Mouse (Mus musculus) limb, embryonic 10.5 days (tissue): ENCODE measurements around the gene Gcm1. TPM values are rescaled to one million over a fixed set of nuclear protein-coding genes. Genes with fewer than 3 reads are reported as not detected.
A peak's percentile ranks its signal among the peaks of the same experiment; 100 is the strongest.

Experiments
- DNase-seq: peaks from one replicate; pipeline ENCODE4 v3.0.0-alpha.2; 2017; ENCODE audit warnings: low spot score
- H3K27ac ChIP-seq: fragments of 300-500 bp; sonication (generic); 2 replicates; pipeline ENCODE4 v1.5.1; 2016; ENCODE audit warnings: mild to moderate bottlenecking
- H3K27me3 ChIP-seq: fragments of 300-500 bp; sonication (generic); 2 replicates; pipeline ENCODE4 v1.6.1; 2016; ENCODE audit warnings: low read depth, mild to moderate bottlenecking; ENCODE audit not compliant: poor library complexity, severe bottlenecking
- H3K36me3 ChIP-seq: fragments of 300-500 bp; sonication (generic); 2 replicates; pipeline ENCODE4 v1.6.1; 2016; ENCODE audit warnings: mild to moderate bottlenecking, moderate library complexity
- H3K4me1 ChIP-seq: fragments of 300-500 bp; sonication (generic); 2 replicates; pipeline ENCODE4 v1.6.1; 2016
- H3K4me3 ChIP-seq: fragments of 300-500 bp; sonication (generic); 2 replicates; pipeline ENCODE4 v1.5.1; 2016; ENCODE audit warnings: mild to moderate bottlenecking, moderate library complexity
- H3K9me3 ChIP-seq: fragments of 300-500 bp; sonication (generic); replicated peaks from 2 replicates; pipeline ENCODE4 v1.6.1; 2016; ENCODE audit warnings: mild to moderate bottlenecking
- WGBS: fragments of 180-500 bp; shearing (Covaris S2); methylation state at CpG from one replicate; pipeline ENCODE4 v1.1.7; 2016; 5-methylcytosine and 5-hydroxymethylcytosine counted together
- polyA plus RNA-seq: library from polyadenylated mRNA; unstranded; fragments of >200 nt; fragmentation: Nextera tagmentation; extraction: Ambion mirVana; gene quantifications from 2 replicates; pipeline ENCODE4 v1.2.1, GENCODE M21; 2016

Gcm1 gene
- polyA plus RNA-seq, 1 experiment from 2014 or later = not detected

- peaks cover 69% of the 10 kb centered on the region for H3K36me3 ChIP-seq
- no peak for DNase-seq
These were observed 36.8 kb downstream of the Gcm1 start for GRCm38 (mm10) chr9:78088521-78088920.

GRCm38 (mm10) chr9:78088971-78089370 is 37.2 kb downstream of the Gcm1 start:
- no peaks in the 10 kb centered on the region for H3K27me3 ChIP-seq
- H3K27ac ChIP-seq = no peak overlapping the region
- no peaks in the 10 kb centered on the region for H3K4me1 ChIP-seq
- H3K36me3 ChIP-seq = peaks cover 64% of the 10 kb centered on the region
- no peak for DNase-seq
- no peak overlapping the region for H3K4me3 ChIP-seq
- H3K9me3 ChIP-seq = no peaks in the 10 kb centered on the region
- 85% methylated on average over 7 of the region's 7 CpGs for WGBS

More at GRCm38 (mm10) chr9:78088521-78088920, 36.8 kb downstream of the Gcm1 start:
- H3K9me3 ChIP-seq = no peaks in the 10 kb centered on the region
- H3K4me1 ChIP-seq = no peaks in the 10 kb centered on the region
- 81% methylated on average over 4 of the region's 4 CpGs for WGBS
- H3K27me3 ChIP-seq = no peaks in the 10 kb centered on the region
- no peak overlapping the region for H3K27ac ChIP-seq
- H3K4me3 ChIP-seq = no peak overlapping the region

GRCm38 (mm10) chr9:78089906-78090305 is 38.2 kb downstream of the Gcm1 start:
- Histone ChIP-seq H3K27ac (no peak overlapping the region), H3K27me3 (no peaks in the 10 kb centered on the region), H3K36me3 (peaks cover 61% of the 10 kb centered on the region), H3K9me3 (no peaks in the 10 kb centered on the region), H3K4me1 (no peaks in the 10 kb centered on the region), H3K4me3 (no peak overlapping the region)
- no peak for DNase-seq
- 91% methylated on average over 1 of the region's 1 CpGs for WGBS

- Histone ChIP-seq H3K9me3 (no peaks in the 10 kb centered on the region), H3K27me3 (no peaks in the 10 kb centered on the region), H3K36me3 (peaks cover 61% of the 10 kb centered on the region), H3K4me3 (no peak overlapping the region), H3K4me1 (no peaks in the 10 kb centered on the region), H3K27ac (no peak overlapping the region)
- DNase-seq = no peak
- WGBS = 95% methylated on average over 3 of the region's 3 CpGs
These were observed 38.9 kb downstream of the Gcm1 start for GRCm38 (mm10) chr9:78090596-78090995.

- H3K4me3 ChIP-seq = no peak overlapping the region
These were observed 44.0 kb downstream of the Gcm1 start for GRCm38 (mm10) chr9:78095686-78096085.

GRCm38 (mm10) chr9:78096376-78096775 is 44.7 kb downstream of the Gcm1 start:
- WGBS = 98% methylated on average over 6 of the region's 6 CpGs
- H3K27ac ChIP-seq = no peak overlapping the region
- no peak for DNase-seq
- no peak overlapping the region for H3K4me3 ChIP-seq
- H3K36me3 ChIP-seq = peaks cover 76% of the 10 kb centered on the region
- 0 out of 2 replicates have a peak, but pooled peaks cover 4% of the 10 kb centered on the region for H3K9me3 ChIP-seq
- no peaks in the 10 kb centered on the region for H3K27me3 ChIP-seq
- no peaks in the 10 kb centered on the region for H3K4me1 ChIP-seq

More at GRCm38 (mm10) chr9:78095686-78096085, 44.0 kb downstream of the Gcm1 start:
- H3K4me1 ChIP-seq = no peaks in the 10 kb centered on the region
- WGBS = 94% methylated on average over 12 of the region's 12 CpGs
- DNase-seq = no peak
- H3K27me3 ChIP-seq = no peaks in the 10 kb centered on the region
- H3K9me3 ChIP-seq = 0 out of 2 replicates have a peak, but pooled peaks cover 4% of the 10 kb centered on the region
- H3K27ac ChIP-seq = no peak overlapping the region
- H3K36me3 ChIP-seq = peaks cover 75% of the 10 kb centered on the region

- Histone ChIP-seq H3K4me1 (no peaks in the 10 kb centered on the region), H3K27me3 (no peaks in the 10 kb centered on the region), H3K4me3 (no peak overlapping the region), H3K27ac (no peak overlapping the region), H3K9me3 (0 out of 2 replicates have a peak, but pooled peaks cover 4% of the 10 kb centered on the region), H3K36me3 (peaks cover 51% of the 10 kb centered on the region)
- DNase-seq = no peak
- WGBS = 91% methylated on average over 5 of the region's 5 CpGs
These were observed 49.2 kb downstream of the Gcm1 start for GRCm38 (mm10) chr9:78100956-78101355.

- H3K9me3 ChIP-seq = 0 out of 2 replicates have a peak, but pooled peaks cover 4% of the 10 kb centered on the region
- no peaks in the 10 kb centered on the region for H3K4me1 ChIP-seq
- 74% methylated on average over 4 of the region's 4 CpGs for WGBS
- DNase-seq = no peak
- no peak overlapping the region for H3K27ac ChIP-seq
- no peak overlapping the region for H3K4me3 ChIP-seq
- no peaks in the 10 kb centered on the region for H3K27me3 ChIP-seq
- H3K36me3 ChIP-seq = peaks cover 49% of the 10 kb centered on the region
These were observed 49.7 kb downstream of the Gcm1 start for GRCm38 (mm10) chr9:78101431-78101830.

- WGBS = 88% methylated on average over 8 of the region's 8 CpGs
- H3K36me3 ChIP-seq = peaks cover 24% of the 10 kb centered on the region
- no peak for DNase-seq
- H3K27me3 ChIP-seq = no peaks in the 10 kb centered on the region
- no peak overlapping the region for H3K4me3 ChIP-seq
- H3K4me1 ChIP-seq = peaks cover 12% of the 10 kb centered on the region
- H3K9me3 ChIP-seq = no peaks in the 10 kb centered on the region
- H3K27ac ChIP-seq = no peak overlapping the region
These were observed 52.3 kb downstream of the Gcm1 start for GRCm38 (mm10) chr9:78103965-78104560.

GRCm38 (mm10) chr9:78104973-78105372 is 53.2 kb downstream of the Gcm1 start:
- H3K27ac ChIP-seq = no peak overlapping the region
- 90% methylated on average over 6 of the region's 6 CpGs for WGBS

GRCm38 (mm10) chr9:78105501-78105932 is 53.8 kb downstream of the Gcm1 start:
- peaks cover 16% of the 10 kb centered on the region for H3K4me1 ChIP-seq
- no peak for DNase-seq
- 73% methylated on average over 6 of the region's 6 CpGs for WGBS
- peaks cover 13% of the 10 kb centered on the region for H3K36me3 ChIP-seq
- no peaks in the 10 kb centered on the region for H3K9me3 ChIP-seq
- no peak overlapping the region for H3K4me3 ChIP-seq
- no peak overlapping the region for H3K27ac ChIP-seq
- H3K27me3 ChIP-seq = no peaks in the 10 kb centered on the region

More at GRCm38 (mm10) chr9:78104973-78105372, 53.2 kb downstream of the Gcm1 start:
- peaks cover 18% of the 10 kb centered on the region for H3K36me3 ChIP-seq
- H3K4me3 ChIP-seq = no peak overlapping the region
- no peak for DNase-seq
- no peaks in the 10 kb centered on the region for H3K27me3 ChIP-seq
- no peaks in the 10 kb centered on the region for H3K9me3 ChIP-seq
- H3K4me1 ChIP-seq = peaks cover 16% of the 10 kb centered on the region

- no peak for DNase-seq
These were observed 55.1 kb downstream of the Gcm1 start for GRCm38 (mm10) chr9:78106821-78107220.

GRCm38 (mm10) chr9:78107582-78107911 is 55.8 kb downstream of the Gcm1 start:
- Histone ChIP-seq H3K4me1 (peaks cover 16% of the 10 kb centered on the region), H3K27me3 (no peaks in the 10 kb centered on the region), H3K27ac (peak overlapping the region; percentile 94; the same call in 1 of the 2 replicates), H3K4me3 (peak overlapping the region; percentile 93), H3K9me3 (no peaks in the 10 kb centered on the region), H3K36me3 (peaks cover 4% of the 10 kb centered on the region; the same call in 1 of the 2 replicates)
- 29% methylated on average over 6 of the region's 6 CpGs for WGBS
- DNase-seq = no peak

More at GRCm38 (mm10) chr9:78106821-78107220, 55.1 kb downstream of the Gcm1 start:
- Histone ChIP-seq H3K27me3 (no peaks in the 10 kb centered on the region), H3K4me1 (peaks cover 16% of the 10 kb centered on the region), H3K36me3 (peaks cover 4% of the 10 kb centered on the region; the same call in 1 of the 2 replicates), H3K4me3 (0 out of 2 replicates have a peak overlapping the region, but pooled peaks have one; percentile 93), H3K9me3 (no peaks in the 10 kb centered on the region), H3K27ac (no peak overlapping the region)
- 73% methylated on average over 4 of the region's 4 CpGs for WGBS
